Mouse (Mus musculus): Measurements from ENCODE around the gene Fam166a.

DNA sequence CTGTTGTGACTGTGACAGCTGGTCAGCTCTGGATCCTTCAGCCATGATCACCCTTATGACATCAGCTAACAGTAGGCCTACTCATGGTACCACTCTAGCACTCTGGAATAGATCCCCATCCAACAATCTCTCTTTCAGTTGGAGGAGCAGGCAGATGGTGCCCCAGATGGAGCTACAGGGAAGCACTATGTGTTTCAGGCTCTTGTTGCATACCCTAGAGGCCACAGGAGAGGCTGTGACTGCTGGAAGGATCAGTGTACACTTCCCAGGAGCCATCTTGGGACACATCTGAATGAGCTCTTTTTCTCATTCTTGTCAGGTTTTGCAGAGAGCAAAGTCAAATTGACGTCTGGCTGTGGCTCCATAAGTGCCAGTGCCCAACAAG is 46.8 kb upstream of the Fam166a start:
- TF ChIP-seq POLR2A (IDR thresholded peaks at IDR 0.05; ENCODE audit: low read depth, low read length): no peak
- TF ChIP-seq CTCF (conservative IDR thresholded peaks at IDR 0.05; ENCODE audit: insufficient read depth, insufficient read length, low read depth, low read length): no peak

Measured in kidney, adult 2 months (tissue).